Comparison of ENCODE assay signal across 9 mouse cellular contexts in genomic region chr4:118216726-118217595, GRCm38 (mm10). TPM values are rescaled to one million over a fixed set of nuclear protein-coding genes. Genes with fewer than 3 reads are reported as not detected.
DNase-seq lines count a peak whose midpoint lies in the region; ATAC-seq and TF ChIP-seq lines count a peak whose summit lies in the region.
"Had no signal": no experiment of that assay in that cellular context is flagged by ENCODE, and none has a peak within 500 bp of the region (broad histone marks: within the 10 kb centered on the region; RNA-seq: fewer than 3 reads in every experiment).

No protein-coding gene starts in this region.

- H3K36me3 ChIP-seq in CH12.LX (replicated peaks in 1 of 2; ENCODE audit: control insufficient read depth in 1 of 2, insufficient read depth in 1 of 2, low read length in 1 of 2), result no peaks in the 10 kb centered on the region
- peaks cover 99% of the 10 kb centered on the region for H3K36me3 ChIP-seq in embryonic facial prominence, embryonic 15.5 days
- H3K36me3 ChIP-seq in heart, embryonic 12.5 days, result peaks cover 96% of the 10 kb centered on the region
- peaks cover 80% of the 10 kb centered on the region for H3K36me3 ChIP-seq in kidney, embryonic 16.5 days (ENCODE audit: insufficient read depth, low read length)
- H3K36me3 ChIP-seq in liver, embryonic 11.5 days (ENCODE audit: control insufficient read depth, insufficient read depth, low read length), result peaks cover under 1% of the 10 kb centered on the region; the same call in 1 of the 2 replicates
- peaks cover 20% of the 10 kb centered on the region for H3K36me3 ChIP-seq in neural tube, embryonic 11.5 days (ENCODE audit: control insufficient read depth, insufficient read depth, low read length)

- no peak for TF ChIP-seq POLR2A in CH12.LX (IDR thresholded peaks at IDR 0.05; ENCODE audit: low read depth, low read length)

- H3K27ac ChIP-seq in CH12.LX (ENCODE audit: insufficient read depth, low read depth), result no peak overlapping the region
- H3K27ac ChIP-seq in embryonic facial prominence, embryonic 15.5 days (replicated peaks), result no peak overlapping the region
- no peak overlapping the region for H3K27ac ChIP-seq in heart, embryonic 12.5 days (ENCODE audit: poor library complexity, severe bottlenecking)
- H3K27ac ChIP-seq in kidney, embryonic 16.5 days (ENCODE audit: low read length), result no peak overlapping the region
- H3K27ac ChIP-seq in liver, embryonic 11.5 days (ENCODE audit: low read depth, low read length), result no peak overlapping the region
- no peak overlapping the region for H3K27ac ChIP-seq in neural tube, embryonic 11.5 days (ENCODE audit: low read depth, low read length)

- no peak overlapping the region for H3K9ac ChIP-seq in CH12.LX (ENCODE audit: insufficient read depth, low read depth)
- no peak overlapping the region for H3K9ac ChIP-seq in embryonic facial prominence, embryonic 15.5 days
- no peak overlapping the region for H3K9ac ChIP-seq in heart, embryonic 12.5 days
- no peak overlapping the region for H3K9ac ChIP-seq in kidney, embryonic 16.5 days (replicated peaks; ENCODE audit: low read length)
- H3K9ac ChIP-seq in liver, embryonic 11.5 days (ENCODE audit: low read depth, low read length), result no peak overlapping the region
- H3K9ac ChIP-seq in neural tube, embryonic 11.5 days (ENCODE audit: low read length), result no peak overlapping the region

- peak; percentile 26; the same call in 1 of the 2 replicates for ATAC-seq in embryonic facial prominence, embryonic 15.5 days (ENCODE audit: insufficient number of reproducible peaks, low FRiP score, low TSS enrichment, low read depth)
- 0 out of 2 replicates have a peak, but pooled peaks have one; percentile 13 for ATAC-seq in heart, embryonic 12.5 days (ENCODE audit: insufficient number of reproducible peaks, low FRiP score)
- ATAC-seq in kidney, embryonic 16.5 days (ENCODE audit: low FRiP score, low TSS enrichment), result peak; percentile 21; the same call in 1 of the 2 replicates
- ATAC-seq in liver, embryonic 11.5 days (replicated peaks; ENCODE audit: low FRiP score), result peak; percentile 46; the same call in 1 of the 2 replicates
- ATAC-seq in neural tube, embryonic 11.5 days (ENCODE audit: insufficient read depth, low FRiP score, low TSS enrichment), result peak; percentile 39

- no peak overlapping the region for H3K4me2 ChIP-seq in CH12.LX (ENCODE audit: insufficient read depth, low read depth, poor library complexity, severe bottlenecking)
- H3K4me2 ChIP-seq in embryonic facial prominence, embryonic 15.5 days (replicated peaks), result no peak overlapping the region
- no peak overlapping the region for H3K4me2 ChIP-seq in heart, embryonic 12.5 days
- no peak overlapping the region for H3K4me2 ChIP-seq in kidney, embryonic 16.5 days (replicated peaks; ENCODE audit: low read depth, low read length)
- H3K4me2 ChIP-seq in liver, embryonic 11.5 days, result no peak overlapping the region
- no peak overlapping the region for H3K4me2 ChIP-seq in neural tube, embryonic 11.5 days (ENCODE audit: low read depth)

- dilution Hi-C loops in CH12.LX (cut with MboI; ENCODE audit: extremely low pct_ligation_motif_present, extremely low pct_unique_long_range_greater_than_20kb, low sequenced_read_pairs), result no loop called here

- peak; percentile 54 for DNase-seq in CH12.LX (ENCODE audit: extremely low read depth)
- DNase-seq in adrenal gland, postnatal 14 days, result peak; percentile 85
- no peak for DNase-seq in liver, embryonic 11.5 days (ENCODE audit: low spot score)
- DNase-seq in neural tube, embryonic 11.5 days (ENCODE audit: low spot score), result peak; percentile 56
- peak; percentile 49 to 78 for DNase-seq in thymus, postnatal 10 days (ENCODE audit: low spot score in 2 of 2)

- no peak for TF ChIP-seq EP300 in CH12.LX (IDR thresholded peaks at IDR 0.05; ENCODE audit: low read length)

- 80% methylated on average over 17 of the region's 17 CpGs for WGBS in embryonic facial prominence, embryonic 15.5 days
- 78% methylated on average over 17 of the region's 17 CpGs for WGBS in heart, embryonic 12.5 days
- 79% methylated on average over 17 of the region's 17 CpGs for WGBS in kidney, embryonic 16.5 days
- WGBS in liver, embryonic 11.5 days, result 77% methylated on average over 17 of the region's 17 CpGs
- WGBS in neural tube, embryonic 11.5 days, result 84% methylated on average over 17 of the region's 17 CpGs

- H3K4me1 ChIP-seq in CH12.LX (ENCODE audit: control insufficient read depth in 1 of 2, insufficient read depth in 2 of 2), result peaks cover 3 to 12% of the 10 kb centered on the region in 2 experiments
- H3K4me1 ChIP-seq in embryonic facial prominence, embryonic 15.5 days, result peaks cover 6% of the 10 kb centered on the region; the same call in 1 of the 2 replicates
- H3K4me1 ChIP-seq in heart, embryonic 12.5 days (replicated peaks), result no peaks in the 10 kb centered on the region
- H3K4me1 ChIP-seq in kidney, embryonic 16.5 days (ENCODE audit: insufficient read depth, low read length), result no peaks in the 10 kb centered on the region
- H3K4me1 ChIP-seq in liver, embryonic 11.5 days (replicated peaks; ENCODE audit: control insufficient read depth, insufficient read depth, low read length), result no peaks in the 10 kb centered on the region
- H3K4me1 ChIP-seq in neural tube, embryonic 11.5 days (ENCODE audit: control insufficient read depth, insufficient read depth, low read length), result no peaks in the 10 kb centered on the region

- H3K27me3 ChIP-seq in CH12.LX (replicated peaks), result peaks cover 77% of the 10 kb centered on the region
- H3K27me3 ChIP-seq in embryonic facial prominence, embryonic 15.5 days, result no peaks in the 10 kb centered on the region
- no peaks in the 10 kb centered on the region for H3K27me3 ChIP-seq in heart, embryonic 12.5 days (replicated peaks)
- H3K27me3 ChIP-seq in kidney, embryonic 16.5 days (ENCODE audit: insufficient read depth, low read length), result no peaks in the 10 kb centered on the region
- no peaks in the 10 kb centered on the region for H3K27me3 ChIP-seq in liver, embryonic 11.5 days (replicated peaks; ENCODE audit: control insufficient read depth, insufficient read depth, low read length)
- no peaks in the 10 kb centered on the region for H3K27me3 ChIP-seq in neural tube, embryonic 11.5 days (ENCODE audit: control insufficient read depth, insufficient read depth, low read length)

- H3K4me3 ChIP-seq in CH12.LX (replicated peaks in 1 of 3; ENCODE audit: low read depth in 2 of 3, low read length in 2 of 3, poor library complexity in 1 of 3), result no peak overlapping the region
- no peak overlapping the region for H3K4me3 ChIP-seq in embryonic facial prominence, embryonic 15.5 days (replicated peaks)
- no peak overlapping the region for H3K4me3 ChIP-seq in heart, embryonic 12.5 days
- no peak overlapping the region for H3K4me3 ChIP-seq in kidney, embryonic 16.5 days (ENCODE audit: low read length)
- H3K4me3 ChIP-seq in liver, embryonic 11.5 days (ENCODE audit: low read depth, low read length), result no peak overlapping the region
- H3K4me3 ChIP-seq in neural tube, embryonic 11.5 days (ENCODE audit: low read depth, low read length), result no peak overlapping the region
- H3K4me3 ChIP-seq: erythroblast, embryonic 14.5 days had no signal

- no peaks in the 10 kb centered on the region for H3K79me2 ChIP-seq in CH12.LX (replicated peaks; ENCODE audit: control insufficient read depth, extremely low read depth, insufficient read depth, poor library complexity, severe bottlenecking)

- TF ChIP-seq RAD21 in CH12.LX (IDR thresholded peaks at IDR 0.05; ENCODE audit: low read depth, low read length), result peak; percentile 67

- H3K9me3 ChIP-seq in CH12.LX (replicated peaks; ENCODE audit: low read length), result no peaks in the 10 kb centered on the region
- H3K9me3 ChIP-seq in embryonic facial prominence, embryonic 15.5 days (replicated peaks), result no peaks in the 10 kb centered on the region
- H3K9me3 ChIP-seq in heart, embryonic 12.5 days (replicated peaks), result no peaks in the 10 kb centered on the region
- no peaks in the 10 kb centered on the region for H3K9me3 ChIP-seq in kidney, embryonic 16.5 days (ENCODE audit: low read length)
- H3K9me3 ChIP-seq in liver, embryonic 11.5 days (ENCODE audit: control insufficient read depth, low read length), result no peaks in the 10 kb centered on the region
- H3K9me3 ChIP-seq in neural tube, embryonic 11.5 days (ENCODE audit: control insufficient read depth, low read length), result no peaks in the 10 kb centered on the region

- in situ Hi-C loops in CH12.LX (cut with MboI; ENCODE audit: low pct_ligation_motif_present, low pct_unique_long_range_greater_than_20kb, low sequenced_read_pairs), result no loop called here

- TF ChIP-seq CTCF in CH12.LX (conservative IDR thresholded peaks at IDR 0.05 in 1 of 2, IDR thresholded peaks at IDR 0.05 in 1 of 2; ENCODE audit: low read depth in 2 of 2, low read length in 2 of 2), result peak; percentile 80 to 88

TF ChIP-seq in CH12.LX, 34 proteins besides CTCF, POLR2A, EP300 and RAD21:
- TF ChIP-seq SMC3 (IDR thresholded peaks at IDR 0.05; ENCODE audit: low read depth, low read length), result peak; percentile 88
- no peak for TF ChIP-seq ELF1 (IDR thresholded peaks at IDR 0.05; ENCODE audit: low read depth, low read length)
- TF ChIP-seq MEF2A (IDR thresholded peaks at IDR 0.05; ENCODE audit: borderline replicate concordance, low read depth, low read length), result no peak

RNA-seq across cellular contexts. Expression of gene Kdm4a, which starts 37.1 kb away (rescaled TPM):
- 38.4 and 58.8 TPM in 2 replicates for total RNA-seq in CH12.LX (2012; rRNA removed)
- 36.9 TPM in 2 replicates for total RNA-seq in CH12.LX (2014; rRNA removed)
- polyA plus RNA-seq in CH12.LX (2012; ENCODE audit: insufficient read length, low read depth), result 43.2 and 43.6 TPM in 2 replicates
- total RNA-seq in adrenal gland, postnatal 14 days (2021), result 34.3 and 43.6 TPM in 2 replicates
- polyA plus RNA-seq in embryonic facial prominence, embryonic 15.5 days (2015; fragmentation: Nextera tagmentation; extraction: Ambion mirVana), result 35.3 and 36.3 TPM in 2 replicates
- 26.8 and 27.5 TPM in 2 replicates for polyA plus RNA-seq in heart, embryonic 12.5 days (2016; fragmentation: Nextera tagmentation; extraction: Ambion mirVana)
- 40.5 and 40.9 TPM in 2 replicates for polyA plus RNA-seq in kidney, embryonic 16.5 days (2015; fragmentation: Nextera tagmentation; extraction: Ambion mirVana)
- polyA plus RNA-seq in liver, embryonic 11.5 days (2014; fragmentation: Nextera tagmentation; extraction: Ambion mirVana), result 22.8 and 23.6 TPM in 2 replicates
- polyA plus RNA-seq in neural tube, embryonic 11.5 days (2014; fragmentation: Nextera tagmentation; extraction: Ambion mirVana), result 65.4 and 68.0 TPM in 2 replicates
